Mouse (Mus musculus): Measurements from ENCODE around the gene Lrrc8c. TPM values are rescaled to one million over a fixed set of nuclear protein-coding genes. Genes with fewer than 3 reads are reported as not detected.
A peak's percentile ranks its signal among the peaks of the same experiment; 100 is the strongest.

Gene Lrrc8c
- total and polyA plus RNA-seq, 2 experiments from 2014 or later, result 10.7 to 11.0 TPM

GRCm38 (mm10) chr5:105537101-105537723 is 18.0 kb downstream of the Lrrc8c start:
- Histone ChIP-seq H3K4me3 (ENCODE audit: low read length) (no peak overlapping the region), H3K4me1 (ENCODE audit: insufficient read depth, low read length) (no peaks in the 10 kb centered on the region), H3K9ac (replicated peaks; ENCODE audit: low read length) (no peak overlapping the region), H3K9me3 (ENCODE audit: low read length) (no peaks in the 10 kb centered on the region), H3K4me2 (ENCODE audit: low read depth, low read length) (no peak overlapping the region), H3K27me3 (ENCODE audit: insufficient read depth, low read length) (no peaks in the 10 kb centered on the region), H3K36me3 (ENCODE audit: insufficient read depth, low read length) (no peaks in the 10 kb centered on the region), H3K27ac (no peak overlapping the region)
- no peak for TF ChIP-seq CTCF (IDR thresholded peaks at IDR 0.05; ENCODE audit: low read depth)
- DNase-seq (ENCODE audit: low spot score) (no peak), ATAC-seq (no peak)
- WGBS, result 63% methylated on average over 11 of the region's 11 CpGs

- ATAC-seq (no peak), DNase-seq (ENCODE audit: low spot score) (no peak)
- Histone ChIP-seq H3K9ac (replicated peaks; ENCODE audit: low read length) (no peak overlapping the region), H3K4me3 (ENCODE audit: low read length) (no peak overlapping the region), H3K27ac (no peak overlapping the region), H3K4me1 (ENCODE audit: insufficient read depth, low read length) (no peaks in the 10 kb centered on the region), H3K4me2 (ENCODE audit: low read depth, low read length) (no peak overlapping the region), H3K27me3 (ENCODE audit: insufficient read depth, low read length) (no peaks in the 10 kb centered on the region), H3K9me3 (ENCODE audit: low read length) (no peaks in the 10 kb centered on the region), H3K36me3 (ENCODE audit: insufficient read depth, low read length) (no peaks in the 10 kb centered on the region)
- 90% methylated on average over 7 of the region's 7 CpGs for WGBS
- no peak for TF ChIP-seq CTCF (IDR thresholded peaks at IDR 0.05; ENCODE audit: low read depth)
Measured at GRCm38 (mm10) chr5:105541051-105541450, 21.9 kb downstream of the Lrrc8c start.

- Histone ChIP-seq H3K4me2 (ENCODE audit: low read depth, low read length) (no peak overlapping the region), H3K9ac (replicated peaks; ENCODE audit: low read length) (no peak overlapping the region), H3K4me1 (ENCODE audit: insufficient read depth, low read length) (no peaks in the 10 kb centered on the region), H3K27ac (no peak overlapping the region), H3K27me3 (ENCODE audit: insufficient read depth, low read length) (no peaks in the 10 kb centered on the region), H3K4me3 (ENCODE audit: low read length) (no peak overlapping the region), H3K9me3 (ENCODE audit: low read length) (no peaks in the 10 kb centered on the region), H3K36me3 (ENCODE audit: insufficient read depth, low read length) (no peaks in the 10 kb centered on the region)
- ATAC-seq, result no peak
- no peak for TF ChIP-seq CTCF (IDR thresholded peaks at IDR 0.05; ENCODE audit: low read depth)
- DNase-seq (ENCODE audit: low spot score), result no peak
- WGBS, result 33% methylated on average over 3 of the region's 3 CpGs
Measured at GRCm38 (mm10) chr5:105545126-105545525, 25.9 kb downstream of the Lrrc8c start.

- Histone ChIP-seq H3K4me2 (ENCODE audit: low read depth, low read length) (no peak overlapping the region), H3K9me3 (ENCODE audit: low read length) (no peaks in the 10 kb centered on the region), H3K36me3 (ENCODE audit: insufficient read depth, low read length) (no peaks in the 10 kb centered on the region), H3K27ac (no peak overlapping the region), H3K27me3 (ENCODE audit: insufficient read depth, low read length) (no peaks in the 10 kb centered on the region), H3K4me1 (ENCODE audit: insufficient read depth, low read length) (no peaks in the 10 kb centered on the region), H3K4me3 (ENCODE audit: low read length) (no peak overlapping the region), H3K9ac (replicated peaks; ENCODE audit: low read length) (no peak overlapping the region)
- ATAC-seq (no peak), DNase-seq (ENCODE audit: low spot score) (no peak)
- 94% methylated on average over 4 of the region's 4 CpGs for WGBS
- no peak for TF ChIP-seq CTCF (IDR thresholded peaks at IDR 0.05; ENCODE audit: low read depth)
Measured at GRCm38 (mm10) chr5:105547115-105547514, 27.9 kb downstream of the Lrrc8c start.

- Histone ChIP-seq H3K27me3 (ENCODE audit: insufficient read depth, low read length) (no peaks in the 10 kb centered on the region), H3K9me3 (ENCODE audit: low read length) (no peaks in the 10 kb centered on the region), H3K36me3 (ENCODE audit: insufficient read depth, low read length) (no peaks in the 10 kb centered on the region), H3K4me2 (ENCODE audit: low read depth, low read length) (no peak overlapping the region), H3K4me3 (ENCODE audit: low read length) (no peak overlapping the region), H3K4me1 (ENCODE audit: insufficient read depth, low read length) (no peaks in the 10 kb centered on the region), H3K9ac (replicated peaks; ENCODE audit: low read length) (no peak overlapping the region), H3K27ac (no peak overlapping the region)
- WGBS, result 81% methylated on average over 1 of the region's 1 CpGs
- DNase-seq (ENCODE audit: low spot score), result no peak
- TF ChIP-seq CTCF (IDR thresholded peaks at IDR 0.05; ENCODE audit: low read depth), result no peak
- no peak for ATAC-seq
Measured at GRCm38 (mm10) chr5:105551808-105552207, 32.6 kb downstream of the Lrrc8c start.

GRCm38 (mm10) chr5:105556291-105556690 is 37.1 kb downstream of the Lrrc8c start:
- Histone ChIP-seq H3K27me3 (ENCODE audit: insufficient read depth, low read length) (no peaks in the 10 kb centered on the region), H3K36me3 (ENCODE audit: insufficient read depth, low read length) (no peaks in the 10 kb centered on the region), H3K4me2 (ENCODE audit: low read depth, low read length) (no peak overlapping the region), H3K27ac (no peak overlapping the region), H3K9ac (replicated peaks; ENCODE audit: low read length) (no peak overlapping the region), H3K4me1 (ENCODE audit: insufficient read depth, low read length) (no peaks in the 10 kb centered on the region), H3K4me3 (ENCODE audit: low read length) (no peak overlapping the region), H3K9me3 (ENCODE audit: low read length) (no peaks in the 10 kb centered on the region)
- DNase-seq (ENCODE audit: low spot score) (no peak), ATAC-seq (no peak)
- WGBS, result 92% methylated on average over 6 of the region's 6 CpGs
- no peak for TF ChIP-seq CTCF (IDR thresholded peaks at IDR 0.05; ENCODE audit: low read depth)

GRCm38 (mm10) chr5:105557346-105557745 is 38.2 kb downstream of the Lrrc8c start:
- WGBS, result 84% methylated on average over 3 of the region's 3 CpGs
- no peaks in the 10 kb centered on the region for H3K36me3 ChIP-seq (ENCODE audit: insufficient read depth, low read length)
- ATAC-seq, result peak; percentile 30; the same call in 1 of the 2 replicates
- H3K4me1 ChIP-seq (ENCODE audit: insufficient read depth, low read length), result no peaks in the 10 kb centered on the region
- H3K4me2 ChIP-seq (ENCODE audit: low read depth, low read length), result no peak overlapping the region
- no peak overlapping the region for H3K27ac ChIP-seq
- no peak overlapping the region for H3K4me3 ChIP-seq (ENCODE audit: low read length)
- H3K27me3 ChIP-seq (ENCODE audit: insufficient read depth, low read length), result no peaks in the 10 kb centered on the region
- TF ChIP-seq CTCF (IDR thresholded peaks at IDR 0.05; ENCODE audit: low read depth), result no peak
- H3K9ac ChIP-seq (replicated peaks; ENCODE audit: low read length), result no peak overlapping the region
- H3K9me3 ChIP-seq (ENCODE audit: low read length), result no peaks in the 10 kb centered on the region
- DNase-seq (ENCODE audit: low spot score), result no peak
